Mouse (Mus musculus) duodenum, adult 2 months (tissue): ENCODE measurements around the gene Mpped1. TPM values are rescaled to one million over a fixed set of nuclear protein-coding genes. Genes with fewer than 3 reads are reported as not detected.

Source experiments
- polyA plus RNA-seq: library from polyadenylated mRNA; depleted of rRNA; stranded (reverse); fragments of >200 nt; gene quantifications from 2 replicates; pipeline ENCODE4 v1.2.3, GENCODE M21; 2012; ENCODE audit warnings: low replicate concordance; rRNA removed

The Mpped1 gene
- not detected in 2 replicates for polyA plus RNA-seq

DNA sequence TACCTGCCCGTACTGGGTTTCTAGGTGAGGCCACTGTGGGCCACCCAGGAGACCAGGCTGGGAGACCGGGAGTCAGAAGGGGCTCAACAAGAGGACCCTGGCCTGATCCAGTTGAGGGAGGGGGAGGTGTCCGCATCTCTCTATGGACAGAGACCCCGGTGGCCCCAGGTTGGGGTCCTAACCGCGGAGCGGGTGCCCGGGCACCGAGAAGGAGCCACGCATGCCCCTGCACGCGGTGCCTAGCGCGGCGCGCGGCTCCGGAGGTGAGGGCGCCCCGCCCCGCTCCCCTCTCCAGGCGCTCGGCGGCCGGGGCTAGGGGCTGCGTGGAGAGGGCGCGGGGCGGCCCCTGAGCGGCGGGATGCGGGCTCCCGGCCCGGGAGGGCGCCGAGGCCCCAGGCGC lies at the start of gene Mpped1:
Gene Mpped1, plus strand, starts transcription at position 81 of the 400 bp plus-strand sequence.

Other genes with a start within 250 kb of the Mpped1 start
- gene Tspo, start 215.9 kb upstream of the Mpped1 start, polyA plus RNA-seq, result 318 and 325 TPM in 2 replicates
- 23.7 and 37.5 TPM in 2 replicates for gene Mcat, start 215.7 kb upstream of the Mpped1 start, polyA plus RNA-seq
- gene Ttll12, start 184.3 kb upstream of the Mpped1 start, polyA plus RNA-seq, result 15.8 and 24.0 TPM in 2 replicates
- gene Scube1, start 54.4 kb upstream of the Mpped1 start, polyA plus RNA-seq, result 10.7 and 12.7 TPM in 2 replicates